Mouse (Mus musculus): Measurements from ENCODE around the gene Tmod1.

DNA sequence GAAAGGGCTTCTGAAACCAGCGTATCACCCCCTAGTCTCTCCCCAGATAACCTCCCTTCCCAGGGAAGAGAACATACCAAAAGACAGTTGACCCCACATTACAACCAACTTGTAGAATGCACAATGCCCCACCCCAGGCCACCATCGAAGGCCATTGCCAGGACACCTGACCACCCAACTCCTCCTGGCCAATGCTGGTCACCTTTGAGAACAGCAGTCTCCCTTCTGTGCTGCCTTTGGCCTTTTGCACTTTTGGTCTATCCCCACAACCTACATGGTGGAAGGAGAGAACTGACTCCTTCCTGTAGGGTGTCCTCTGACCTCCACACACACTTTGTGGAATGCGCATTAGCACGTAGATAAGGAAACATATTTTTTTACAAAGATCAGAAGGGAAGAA lies 78.8 kb downstream of the Tmod1 start:
- no peak for TF ChIP-seq CTCF (IDR thresholded peaks at IDR 0.05)
- TF ChIP-seq EP300 (IDR thresholded peaks at IDR 0.05) = no peak

Data from lung, postnatal 0 days (tissue).